Comparison of ENCODE assay signal across 21 mouse cellular contexts in genomic region chr5:113620999-113621398, GRCm38 (mm10). TPM values are rescaled to one million over a fixed set of nuclear protein-coding genes. Genes with fewer than 3 reads are reported as not detected.
DNase-seq lines count a peak whose midpoint lies in the region; ATAC-seq and TF ChIP-seq lines count a peak whose summit lies in the region.
"Had no signal": no experiment of that assay in that cellular context is flagged by ENCODE, and none has a peak within 500 bp of the region (broad histone marks: within the 10 kb centered on the region; RNA-seq: fewer than 3 reads in every experiment).

No protein-coding gene starts in this region.

- peak; percentile 87 for ATAC-seq in common myeloid progenitor, adult 5-6 weeks (replicated peaks; ENCODE audit: low read depth, poor library complexity, severe bottlenecking)
- ATAC-seq in monocyte, adult 5-6 weeks (replicated peaks; ENCODE audit: insufficient number of reproducible peaks, low FRiP score, low TSS enrichment, poor library complexity, severe bottlenecking), result peak; percentile 44
- no peak for ATAC-seq in hindbrain, postnatal 0 days
- ATAC-seq: forebrain, postnatal 0 days; Patski had no signal

- TF ChIP-seq EP300 in CH12.LX (IDR thresholded peaks at IDR 0.05; ENCODE audit: low read length), result no peak

- dilution Hi-C loops in CH12.LX (cut with MboI; ENCODE audit: extremely low pct_ligation_motif_present, extremely low pct_unique_long_range_greater_than_20kb, low sequenced_read_pairs), result no loop called here

- H3K27ac ChIP-seq in CH12.LX (ENCODE audit: insufficient read depth, low read depth), result no peak overlapping the region
- H3K27ac ChIP-seq in hindbrain, postnatal 0 days, result no peak overlapping the region
- H3K27ac ChIP-seq: forebrain, embryonic 10.5 days; gastrocnemius, adult 2 months; heart, embryonic 15.5 days; stomach, postnatal 0 days had no signal

- no peaks in the 10 kb centered on the region for H3K36me3 ChIP-seq in CH12.LX (replicated peaks in 1 of 2; ENCODE audit: control insufficient read depth in 1 of 2, insufficient read depth in 1 of 2, low read length in 1 of 2)
- no peaks in the 10 kb centered on the region for H3K36me3 ChIP-seq in hindbrain, postnatal 0 days (ENCODE audit: insufficient read depth, low read length)
- H3K36me3 ChIP-seq: forebrain, embryonic 10.5 days; heart, embryonic 15.5 days; hindbrain, embryonic 10.5 days; midbrain, embryonic 10.5 days had no signal

- H3K9me3 ChIP-seq in CH12.LX (replicated peaks; ENCODE audit: low read length), result peaks cover 9% of the 10 kb centered on the region
- no peaks in the 10 kb centered on the region for H3K9me3 ChIP-seq in hindbrain, postnatal 0 days (ENCODE audit: low read length)
- H3K9me3 ChIP-seq: forebrain, embryonic 10.5 days; heart, embryonic 15.5 days; hindbrain, embryonic 10.5 days; midbrain, embryonic 10.5 days had no signal

- in situ Hi-C loops in CH12.LX (cut with MboI; ENCODE audit: low pct_ligation_motif_present, low pct_unique_long_range_greater_than_20kb, low sequenced_read_pairs), result no loop called here

- DNase-seq in B cell, adult 2 months, result peak; percentile 13 to 34
- DNase-seq in CH12.LX (ENCODE audit: extremely low read depth), result peak; percentile 13
- DNase-seq in embryo, embryonic 9.5 days (ENCODE audit: extremely low spot score), result no peak
- DNase-seq in right cerebral cortex, postnatal 14 days, result no peak
- DNase-seq in hindbrain, postnatal 0 days (ENCODE audit: low spot score), result no peak
- DNase-seq: adrenal gland, postnatal 14 days; cerebellum, adult 11 months; forebrain, postnatal 0 days; gastrocnemius, adult 2 months; kidney, adult 2 months; kidney, postnatal 10 days; lung, adult 18-20 months; thymus, postnatal 14 days had no signal

- no peak for TF ChIP-seq CTCF in CH12.LX (conservative IDR thresholded peaks at IDR 0.05 in 1 of 2, IDR thresholded peaks at IDR 0.05 in 1 of 2; ENCODE audit: low read depth in 2 of 2, low read length in 2 of 2)
- TF ChIP-seq CTCF in hindbrain, postnatal 0 days (IDR thresholded peaks at IDR 0.05; ENCODE audit: low read depth), result no peak

- H3K4me2 ChIP-seq in CH12.LX (ENCODE audit: insufficient read depth, low read depth, poor library complexity, severe bottlenecking), result no peak overlapping the region; the same call in 1 of the 2 replicates
- no peak overlapping the region for H3K4me2 ChIP-seq in hindbrain, postnatal 0 days (ENCODE audit: low read depth, low read length)
- H3K4me2 ChIP-seq: heart, embryonic 15.5 days had no signal

- 78% methylated on average over 7 of the region's 7 CpGs for WGBS in hindbrain, postnatal 0 days

- no peak overlapping the region for H3K9ac ChIP-seq in CH12.LX (ENCODE audit: insufficient read depth, low read depth)
- H3K9ac ChIP-seq in hindbrain, postnatal 0 days (replicated peaks; ENCODE audit: low read length), result no peak overlapping the region
- H3K9ac ChIP-seq: forebrain, postnatal 0 days; heart, embryonic 15.5 days had no signal

- H3K27me3 ChIP-seq in CH12.LX (replicated peaks), result peaks cover 48% of the 10 kb centered on the region
- H3K27me3 ChIP-seq in hindbrain, postnatal 0 days (ENCODE audit: insufficient read depth, low read length), result no peaks in the 10 kb centered on the region
- H3K27me3 ChIP-seq: Patski had no signal

- peaks cover 0 to 7% of the 10 kb centered on the region in 2 experiments; a peak in 2 of 4 replicates for H3K4me1 ChIP-seq in CH12.LX (ENCODE audit: control insufficient read depth in 1 of 2, insufficient read depth in 2 of 2)
- no peaks in the 10 kb centered on the region for H3K4me1 ChIP-seq in hindbrain, postnatal 0 days (ENCODE audit: insufficient read depth, low read length)

- TF ChIP-seq POLR2A in CH12.LX (IDR thresholded peaks at IDR 0.05; ENCODE audit: low read depth, low read length), result no peak

- no peaks in the 10 kb centered on the region for H3K79me2 ChIP-seq in CH12.LX (replicated peaks; ENCODE audit: control insufficient read depth, extremely low read depth, insufficient read depth, poor library complexity, severe bottlenecking)

- TF ChIP-seq RAD21 in CH12.LX (IDR thresholded peaks at IDR 0.05; ENCODE audit: low read depth, low read length), result no peak

- no peak overlapping the region for H3K4me3 ChIP-seq in CH12.LX (replicated peaks in 1 of 3; ENCODE audit: low read depth in 2 of 3, low read length in 2 of 3, poor library complexity in 1 of 3)
- no peak overlapping the region for H3K4me3 ChIP-seq in hindbrain, postnatal 0 days (ENCODE audit: low read length)
- H3K4me3 ChIP-seq: forebrain, embryonic 10.5 days; gastrocnemius, adult 2 months; heart, embryonic 15.5 days; hindbrain, embryonic 10.5 days; midbrain, embryonic 10.5 days had no signal

TF ChIP-seq in CH12.LX, 34 proteins besides CTCF, POLR2A, EP300 and RAD21:
- TF ChIP-seq IRF4 (IDR thresholded peaks at IDR 0.05; ENCODE audit: low read depth, low read length) (no peak), E2F4 (IDR thresholded peaks at IDR 0.05; ENCODE audit: insufficient replicate concordance, low read depth, low read length) (no peak), ZKSCAN1 (IDR thresholded peaks at IDR 0.05; ENCODE audit: borderline replicate concordance, low read depth, low read length) (no peak), MXI1 (IDR thresholded peaks at IDR 0.05; ENCODE audit: low read depth, low read length) (no peak), KAT2A (IDR thresholded peaks at IDR 0.05; ENCODE audit: insufficient replicate concordance, low read length) (no peak), BHLHE40 (IDR thresholded peaks at IDR 0.05; ENCODE audit: low read depth, low read length) (no peak), NRF1 (IDR thresholded peaks at IDR 0.05; ENCODE audit: low read depth, low read length) (no peak), ETS1 (conservative IDR thresholded peaks at IDR 0.05; ENCODE audit: low read depth, low read length) (no peak), HCFC1 (IDR thresholded peaks at IDR 0.05; ENCODE audit: low read depth, low read length) (no peak), ZNF384 (IDR thresholded peaks at IDR 0.05; ENCODE audit: low read depth, low read length) (no peak), CHD2 (IDR thresholded peaks at IDR 0.05; ENCODE audit: low read length) (no peak), ELF1 (IDR thresholded peaks at IDR 0.05; ENCODE audit: low read depth, low read length) (no peak), USF2 (conservative IDR thresholded peaks at IDR 0.05; ENCODE audit: low read depth, low read length) (no peak), SIN3A (IDR thresholded peaks at IDR 0.05; ENCODE audit: low read length) (no peak), ZMIZ1 (IDR thresholded peaks at IDR 0.05; ENCODE audit: low read depth, low read length) (no peak), MAX (IDR thresholded peaks at IDR 0.05; ENCODE audit: low read length) (no peak), MAFK (IDR thresholded peaks at IDR 0.05; ENCODE audit: insufficient replicate concordance, low read length) (no peak), MYC (IDR thresholded peaks at IDR 0.05; ENCODE audit: low read depth, low read length) (no peak), MEF2A (IDR thresholded peaks at IDR 0.05; ENCODE audit: borderline replicate concordance, low read depth, low read length) (no peak), TBP (conservative IDR thresholded peaks at IDR 0.05; ENCODE audit: low read depth, low read length) (no peak)
TF ChIP-seq in CH12.LX: peak in this region for 0.

RNA-seq across cellular contexts. Expression of gene Cmklr1, which starts 29.2 kb away (rescaled TPM):
- not detected in 2 replicates for total RNA-seq in CH12.LX (2012; rRNA removed)
- not detected in 2 replicates for total RNA-seq in CH12.LX (2014; rRNA removed)
- polyA plus RNA-seq in CH12.LX (2012; ENCODE audit: insufficient read length, low read depth), result not detected in 2 replicates
- total RNA-seq in common myeloid progenitor, adult 5-6 weeks (2017), result 0.27 TPM in 1 of 2 replicates, not detected in the other
- 15.8 to 84.7 TPM (median 20.2 TPM) in 3 replicates for total RNA-seq in monocyte, adult 5-6 weeks (2017)
- total RNA-seq in hindbrain, postnatal 0 days (2014; rRNA removed), result 4.8 and 9.7 TPM in 2 replicates
- 0.91 and 1.6 TPM in 2 replicates for polyA plus RNA-seq in hindbrain, postnatal 0 days (2015; fragmentation: Nextera tagmentation; extraction: Ambion mirVana)
- polyA plus RNA-seq: Patski had no signal

Comparison
In these comparisons a context has a peak if more than half of its experiments do, and no peak if none do; other contexts are left out.
1. DNase-seq: peak in B cell, adult 2 months (2 of 2) and CH12.LX (single experiment); none in embryo, embryonic 9.5 days (single experiment), right cerebral cortex, postnatal 14 days (single experiment) and hindbrain, postnatal 0 days (single experiment).